Mouse (Mus musculus): Measurements from ENCODE around the gene Prkce. TPM values are rescaled to one million over a fixed set of nuclear protein-coding genes. Genes with fewer than 3 reads are reported as not detected.

Prkce gene
- polyA plus RNA-seq, 1 experiment from 2014 or later, result 4.4 TPM

DNA sequence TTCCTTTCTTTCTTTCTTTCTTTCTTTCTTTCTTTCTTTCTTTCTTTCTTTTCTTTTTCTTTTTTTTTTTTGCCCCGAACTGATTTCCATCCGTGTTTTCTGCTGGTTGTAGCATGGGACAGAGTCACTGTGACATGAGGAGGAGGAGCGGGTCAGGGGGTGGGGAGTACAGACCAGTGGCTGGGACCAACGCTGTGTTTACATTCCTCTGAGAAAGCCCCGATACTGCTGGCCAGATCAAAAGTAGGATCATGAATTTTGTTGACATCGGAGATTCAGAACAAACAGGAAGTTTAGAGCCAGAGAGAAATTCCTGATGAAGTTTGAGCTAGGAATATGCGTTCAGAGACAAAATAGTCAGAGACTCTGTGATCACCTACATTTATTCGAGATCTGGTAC lies 405.0 kb downstream of the Prkce start:
- no peak overlapping the region for H3K9ac ChIP-seq (ENCODE audit: low read length)
- no peaks in the 10 kb centered on the region for H3K36me3 ChIP-seq (ENCODE audit: control insufficient read depth, insufficient read depth, low read length)
- 0 out of 2 replicates have a peak, but pooled peaks cover 5% of the 10 kb centered on the region for H3K4me1 ChIP-seq (ENCODE audit: control insufficient read depth, insufficient read depth, low read length)
- ATAC-seq (ENCODE audit: insufficient read depth, low FRiP score), result no peak
- 33% methylated on average over 8 of the region's 8 CpGs for WGBS
- no peak overlapping the region for H3K4me3 ChIP-seq (replicated peaks; ENCODE audit: low read length)
- no peaks in the 10 kb centered on the region for H3K27me3 ChIP-seq (ENCODE audit: control insufficient read depth, insufficient read depth, low read length)
- no peak overlapping the region for H3K4me2 ChIP-seq (ENCODE audit: low read depth, low read length)
- H3K9me3 ChIP-seq (replicated peaks; ENCODE audit: control insufficient read depth, low read length), result no peaks in the 10 kb centered on the region
- H3K27ac ChIP-seq (ENCODE audit: low read length), result peak overlapping the region; percentile 37; the same call in 1 of the 2 replicates

DNA sequence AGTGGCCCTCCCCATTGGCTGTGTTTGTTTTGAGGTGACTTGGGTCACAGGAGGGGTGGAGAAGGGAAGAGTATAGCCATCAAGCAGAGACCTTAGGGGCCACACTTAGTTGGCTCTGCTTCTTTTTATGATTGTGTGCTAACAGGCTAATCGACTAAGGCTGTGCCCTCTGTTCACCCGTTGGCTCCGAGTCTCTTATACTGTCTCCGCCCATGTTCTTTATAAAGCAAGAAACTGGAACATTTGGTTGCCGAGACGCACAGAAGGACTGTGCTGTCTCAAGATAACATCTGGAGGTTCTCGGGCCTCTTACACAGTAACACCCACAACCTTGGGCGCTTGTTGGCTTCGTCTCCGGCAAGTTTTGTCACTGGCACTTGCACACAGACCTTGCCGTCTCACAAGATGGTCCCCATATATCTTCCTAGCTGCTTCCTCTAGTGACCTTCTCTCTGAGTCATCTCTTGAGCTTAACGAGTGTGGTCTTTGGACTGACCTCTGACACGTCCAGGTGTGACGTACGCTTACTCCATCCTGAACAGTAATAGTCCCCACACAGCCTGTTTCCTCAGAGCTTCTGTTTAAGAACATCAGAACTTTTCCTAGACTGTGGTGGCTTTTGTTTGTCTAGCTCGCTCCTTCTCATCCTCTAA lies 406.1 kb downstream of the Prkce start:
- WGBS, result 70% methylated on average over 16 of the region's 16 CpGs
- H3K4me1 ChIP-seq (ENCODE audit: control insufficient read depth, insufficient read depth, low read length), result 0 out of 2 replicates have a peak, but pooled peaks cover 5% of the 10 kb centered on the region
- H3K9me3 ChIP-seq (replicated peaks; ENCODE audit: control insufficient read depth, low read length), result no peaks in the 10 kb centered on the region
- ATAC-seq (ENCODE audit: insufficient read depth, low FRiP score), result no peak
- H3K27ac ChIP-seq (ENCODE audit: low read length), result no peak overlapping the region
- no peaks in the 10 kb centered on the region for H3K36me3 ChIP-seq (ENCODE audit: control insufficient read depth, insufficient read depth, low read length)
- H3K4me3 ChIP-seq (replicated peaks; ENCODE audit: low read length), result no peak overlapping the region
- no peaks in the 10 kb centered on the region for H3K27me3 ChIP-seq (ENCODE audit: control insufficient read depth, insufficient read depth, low read length)
- H3K4me2 ChIP-seq (ENCODE audit: low read depth, low read length), result no peak overlapping the region
- no peak overlapping the region for H3K9ac ChIP-seq (ENCODE audit: low read length)

- Histone ChIP-seq H3K36me3 (ENCODE audit: control insufficient read depth, insufficient read depth, low read length) (no peaks in the 10 kb centered on the region), H3K9ac (ENCODE audit: low read length) (no peak overlapping the region), H3K27ac (ENCODE audit: low read length) (no peak overlapping the region), H3K9me3 (replicated peaks; ENCODE audit: control insufficient read depth, low read length) (no peaks in the 10 kb centered on the region), H3K4me2 (ENCODE audit: low read depth, low read length) (no peak overlapping the region), H3K4me1 (ENCODE audit: control insufficient read depth, insufficient read depth, low read length) (no peaks in the 10 kb centered on the region), H3K4me3 (replicated peaks; ENCODE audit: low read length) (no peak overlapping the region), H3K27me3 (ENCODE audit: control insufficient read depth, insufficient read depth, low read length) (no peaks in the 10 kb centered on the region)
- no peak for ATAC-seq (ENCODE audit: insufficient read depth, low FRiP score)
- WGBS, result 79% methylated on average over 6 of the region's 6 CpGs
Measured at GRCm38 (mm10) chr17:86580724-86581123, 413.1 kb downstream of the Prkce start.

DNA sequence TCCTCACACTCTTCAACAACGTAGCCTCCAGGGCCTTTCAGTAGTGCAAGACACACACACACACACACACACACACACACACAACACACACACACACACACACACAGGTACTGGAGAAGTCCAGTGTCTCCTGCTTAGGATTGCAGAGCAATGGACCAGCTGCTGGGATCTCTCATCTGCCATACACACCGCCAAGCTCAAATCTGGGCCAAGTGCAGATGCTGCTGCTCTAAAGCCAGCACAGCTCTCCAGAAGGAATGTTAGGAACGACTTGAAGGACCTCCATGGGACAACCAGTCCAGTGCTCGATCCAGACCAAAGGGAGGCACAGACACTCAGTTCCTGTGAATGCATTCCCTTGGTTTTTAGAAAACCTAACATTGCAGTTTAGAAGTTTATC lies 414.8 kb downstream of the Prkce start:
- ATAC-seq (ENCODE audit: insufficient read depth, low FRiP score), result 0 out of 2 replicates have a peak, but pooled peaks have one; percentile 40
- Histone ChIP-seq H3K27me3 (ENCODE audit: control insufficient read depth, insufficient read depth, low read length) (no peaks in the 10 kb centered on the region), H3K9me3 (replicated peaks; ENCODE audit: control insufficient read depth, low read length) (no peaks in the 10 kb centered on the region), H3K4me1 (ENCODE audit: control insufficient read depth, insufficient read depth, low read length) (no peaks in the 10 kb centered on the region), H3K4me3 (replicated peaks; ENCODE audit: low read length) (no peak overlapping the region), H3K27ac (ENCODE audit: low read length) (peak overlapping the region; percentile 33), H3K4me2 (ENCODE audit: low read depth, low read length) (no peak overlapping the region), H3K9ac (ENCODE audit: low read length) (no peak overlapping the region), H3K36me3 (ENCODE audit: control insufficient read depth, insufficient read depth, low read length) (no peaks in the 10 kb centered on the region)
- WGBS, result 62% methylated on average over 4 of the region's 4 CpGs

GRCm38 (mm10) chr17:86586441-86586840 lies 418.9 kb downstream of the Prkce start:
- no peak overlapping the region for H3K4me3 ChIP-seq (replicated peaks; ENCODE audit: low read length)
- H3K9me3 ChIP-seq (replicated peaks; ENCODE audit: control insufficient read depth, low read length), result no peaks in the 10 kb centered on the region
- no peak for ATAC-seq (ENCODE audit: insufficient read depth, low FRiP score)
- 68% methylated on average over 5 of the region's 5 CpGs for WGBS
- no peak overlapping the region for H3K4me2 ChIP-seq (ENCODE audit: low read depth, low read length)
- no peaks in the 10 kb centered on the region for H3K36me3 ChIP-seq (ENCODE audit: control insufficient read depth, insufficient read depth, low read length)
- H3K9ac ChIP-seq (ENCODE audit: low read length), result no peak overlapping the region
- no peaks in the 10 kb centered on the region for H3K27me3 ChIP-seq (ENCODE audit: control insufficient read depth, insufficient read depth, low read length)
- no peak overlapping the region for H3K27ac ChIP-seq (ENCODE audit: low read length)
- H3K4me1 ChIP-seq (ENCODE audit: control insufficient read depth, insufficient read depth, low read length), result no peaks in the 10 kb centered on the region

GRCm38 (mm10) chr17:86588704-86589449 lies 421.3 kb downstream of the Prkce start:
- Histone ChIP-seq H3K36me3 (ENCODE audit: control insufficient read depth, insufficient read depth, low read length) (no peaks in the 10 kb centered on the region), H3K9ac (ENCODE audit: low read length) (no peak overlapping the region), H3K4me3 (replicated peaks; ENCODE audit: low read length) (no peak overlapping the region), H3K4me2 (ENCODE audit: low read depth, low read length) (no peak overlapping the region), H3K4me1 (ENCODE audit: control insufficient read depth, insufficient read depth, low read length) (no peaks in the 10 kb centered on the region), H3K27ac (ENCODE audit: low read length) (no peak overlapping the region), H3K9me3 (replicated peaks; ENCODE audit: control insufficient read depth, low read length) (no peaks in the 10 kb centered on the region), H3K27me3 (ENCODE audit: control insufficient read depth, insufficient read depth, low read length) (no peaks in the 10 kb centered on the region)
- WGBS, result 55% methylated on average over 5 of the region's 5 CpGs
- no peak for ATAC-seq (ENCODE audit: insufficient read depth, low FRiP score)

- WGBS, result 95% methylated on average over 5 of the region's 5 CpGs
- ATAC-seq (ENCODE audit: insufficient read depth, low FRiP score), result no peak
- no peaks in the 10 kb centered on the region for H3K9me3 ChIP-seq (replicated peaks; ENCODE audit: control insufficient read depth, low read length)
Measured at GRCm38 (mm10) chr17:86589681-86590080, 422.1 kb downstream of the Prkce start.

DNA sequence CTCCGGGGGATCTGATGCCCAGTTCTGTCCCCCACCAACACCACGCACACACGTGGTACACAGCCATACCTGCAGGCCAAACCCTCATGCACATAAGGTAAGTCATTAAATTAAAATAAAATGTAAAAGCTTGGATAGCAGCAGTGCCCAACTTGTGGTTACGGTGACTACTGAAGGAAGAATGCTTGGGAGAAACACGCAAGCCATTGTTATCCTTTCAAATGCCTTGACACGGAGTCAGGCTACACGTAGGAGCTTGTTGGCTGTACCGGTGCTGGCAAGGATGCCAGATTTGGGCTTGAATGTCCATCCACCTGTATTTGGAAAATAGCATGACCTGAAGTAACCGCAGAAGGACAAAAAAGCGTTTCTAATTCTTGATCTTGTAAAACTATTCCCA lies 423.7 kb downstream of the Prkce start:
- Histone ChIP-seq H3K9ac (ENCODE audit: low read length) (no peak overlapping the region), H3K4me2 (ENCODE audit: low read depth, low read length) (no peak overlapping the region), H3K4me1 (ENCODE audit: control insufficient read depth, insufficient read depth, low read length) (no peaks in the 10 kb centered on the region), H3K27ac (ENCODE audit: low read length) (no peak overlapping the region), H3K27me3 (ENCODE audit: control insufficient read depth, insufficient read depth, low read length) (no peaks in the 10 kb centered on the region), H3K4me3 (replicated peaks; ENCODE audit: low read length) (no peak overlapping the region), H3K36me3 (ENCODE audit: control insufficient read depth, insufficient read depth, low read length) (no peaks in the 10 kb centered on the region), H3K9me3 (replicated peaks; ENCODE audit: control insufficient read depth, low read length) (no peaks in the 10 kb centered on the region)
- 88% methylated on average over 10 of the region's 10 CpGs for WGBS
- ATAC-seq (ENCODE audit: insufficient read depth, low FRiP score), result no peak

More at GRCm38 (mm10) chr17:86589681-86590080, 422.1 kb downstream of the Prkce start:
- H3K4me1 ChIP-seq (ENCODE audit: control insufficient read depth, insufficient read depth, low read length), result no peaks in the 10 kb centered on the region
- no peaks in the 10 kb centered on the region for H3K36me3 ChIP-seq (ENCODE audit: control insufficient read depth, insufficient read depth, low read length)
- no peak overlapping the region for H3K27ac ChIP-seq (ENCODE audit: low read length)
- H3K27me3 ChIP-seq (ENCODE audit: control insufficient read depth, insufficient read depth, low read length), result no peaks in the 10 kb centered on the region
- H3K4me3 ChIP-seq (replicated peaks; ENCODE audit: low read length), result no peak overlapping the region
- H3K4me2 ChIP-seq (ENCODE audit: low read depth, low read length), result no peak overlapping the region
- no peak overlapping the region for H3K9ac ChIP-seq (ENCODE audit: low read length)

GRCm38 (mm10) chr17:86592991-86593586 lies 425.5 kb downstream of the Prkce start:
- Histone ChIP-seq H3K27ac (ENCODE audit: low read length) (no peak overlapping the region), H3K36me3 (ENCODE audit: control insufficient read depth, insufficient read depth, low read length) (no peaks in the 10 kb centered on the region), H3K4me1 (ENCODE audit: control insufficient read depth, insufficient read depth, low read length) (no peaks in the 10 kb centered on the region), H3K9ac (ENCODE audit: low read length) (no peak overlapping the region), H3K4me2 (ENCODE audit: low read depth, low read length) (no peak overlapping the region), H3K27me3 (ENCODE audit: control insufficient read depth, insufficient read depth, low read length) (no peaks in the 10 kb centered on the region), H3K4me3 (replicated peaks; ENCODE audit: low read length) (no peak overlapping the region), H3K9me3 (replicated peaks; ENCODE audit: control insufficient read depth, low read length) (no peaks in the 10 kb centered on the region)
- WGBS, result 57% methylated on average over 6 of the region's 6 CpGs
- ATAC-seq (ENCODE audit: insufficient read depth, low FRiP score), result no peak

Data from stomach, embryonic 16.5 days (tissue).